Mouse (Mus musculus) E14TG2a.4 (cell line): ENCODE results near the gene Plce1.

Experiments
- H3K27me3 ChIP-seq: 2 replicates; pipeline ENCODE4 v1.6.1; 2014; ENCODE audit warnings: low read length, control low read depth; ENCODE audit not compliant: insufficient read depth
- H3K36me3 ChIP-seq: 2 replicates; pipeline ENCODE4 v1.6.1; 2014; ENCODE audit warnings: low read length, control low read depth; ENCODE audit not compliant: insufficient read depth
- H3K4me1 ChIP-seq: replicated peaks from 2 replicates; pipeline ENCODE4 v1.6.1; 2014; ENCODE audit warnings: low read depth, low read length, control low read depth
- H3K4me3 ChIP-seq: replicated peaks from 2 replicates; pipeline ENCODE4 v1.5.1; 2014; ENCODE audit warnings: mild to moderate bottlenecking, low read length
- H3K9me3 ChIP-seq: 2 replicates; pipeline ENCODE4 v1.6.1; 2014; ENCODE audit warnings: low read length, control low read depth
- CTCF ChIP-seq: conservative IDR thresholded peaks from 2 replicates; pipeline ENCODE4 v1.5.1; 2014; ENCODE audit warnings: low read length
- NANOG ChIP-seq: IDR thresholded peaks from 2 replicates; pipeline ENCODE4 v1.6.1; 2014; ENCODE audit warnings: borderline replicate concordance, low read length, mixed read lengths
- POU5F1 ChIP-seq: IDR thresholded peaks from 2 replicates; pipeline ENCODE4 v1.6.1; 2014; ENCODE audit warnings: low read length, borderline replicate concordance

Gene Plce1

GRCm38 (mm10) chr19:38688741-38689507 lies 208.0 kb downstream of the Plce1 start:
- no peaks in the 10 kb centered on the region for H3K9me3 ChIP-seq
- H3K27me3 ChIP-seq, result no peaks in the 10 kb centered on the region
- no peak overlapping the region for H3K4me3 ChIP-seq
- peaks cover 33% of the 10 kb centered on the region for H3K4me1 ChIP-seq
- no peaks in the 10 kb centered on the region for H3K36me3 ChIP-seq
- TF ChIP-seq CTCF (no peak), NANOG (no peak), POU5F1 (no peak)

GRCm38 (mm10) chr19:38690276-38690675 lies 209.4 kb downstream of the Plce1 start:
- Histone ChIP-seq H3K4me3 (no peak overlapping the region), H3K36me3 (no peaks in the 10 kb centered on the region), H3K9me3 (no peaks in the 10 kb centered on the region), H3K27me3 (no peaks in the 10 kb centered on the region), H3K4me1 (peaks cover 33% of the 10 kb centered on the region)
- TF ChIP-seq NANOG (peak; percentile 25; the same call in 1 of the 2 replicates), CTCF (no peak)

- Histone ChIP-seq H3K4me1 (peaks cover 33% of the 10 kb centered on the region), H3K27me3 (no peaks in the 10 kb centered on the region), H3K9me3 (no peaks in the 10 kb centered on the region), H3K36me3 (no peaks in the 10 kb centered on the region), H3K4me3 (no peak overlapping the region)
- no peak for TF ChIP-seq CTCF
- no peak for TF ChIP-seq NANOG
- TF ChIP-seq POU5F1, result no peak
Observed at GRCm38 (mm10) chr19:38691533-38691932, 210.6 kb downstream of the Plce1 start.

GRCm38 (mm10) chr19:38693331-38693730 lies 212.4 kb downstream of the Plce1 start:
- no peak for TF ChIP-seq CTCF
- TF ChIP-seq POU5F1, result no peak
- TF ChIP-seq NANOG, result no peak
- Histone ChIP-seq H3K4me3 (no peak overlapping the region), H3K9me3 (no peaks in the 10 kb centered on the region), H3K4me1 (peaks cover 22% of the 10 kb centered on the region), H3K27me3 (no peaks in the 10 kb centered on the region), H3K36me3 (no peaks in the 10 kb centered on the region)

GRCm38 (mm10) chr19:38693769-38694168 lies 212.9 kb downstream of the Plce1 start:
- H3K4me1 ChIP-seq, result peaks cover 18% of the 10 kb centered on the region
- TF ChIP-seq CTCF, result no peak
- TF ChIP-seq POU5F1, result no peak
- no peak for TF ChIP-seq NANOG

GRCm38 (mm10) chr19:38701776-38702175 lies 220.9 kb downstream of the Plce1 start:
- no peaks in the 10 kb centered on the region for H3K4me1 ChIP-seq
- no peak overlapping the region for H3K4me3 ChIP-seq
- H3K36me3 ChIP-seq, result no peaks in the 10 kb centered on the region
- H3K9me3 ChIP-seq, result no peaks in the 10 kb centered on the region
- H3K27me3 ChIP-seq, result no peaks in the 10 kb centered on the region
- TF ChIP-seq NANOG (no peak), CTCF (no peak), POU5F1 (no peak)

More at GRCm38 (mm10) chr19:38693769-38694168, 212.9 kb downstream of the Plce1 start:
- Histone ChIP-seq H3K4me3 (no peak overlapping the region), H3K36me3 (no peaks in the 10 kb centered on the region), H3K9me3 (no peaks in the 10 kb centered on the region), H3K27me3 (no peaks in the 10 kb centered on the region)

- no peak for TF ChIP-seq POU5F1
- no peak for TF ChIP-seq CTCF
- no peak for TF ChIP-seq NANOG
- no peaks in the 10 kb centered on the region for H3K27me3 ChIP-seq
- no peaks in the 10 kb centered on the region for H3K36me3 ChIP-seq
- H3K4me3 ChIP-seq, result no peak overlapping the region
- H3K4me1 ChIP-seq, result no peaks in the 10 kb centered on the region
- H3K9me3 ChIP-seq, result peaks cover 15% of the 10 kb centered on the region
Observed at GRCm38 (mm10) chr19:38704742-38705141, 223.8 kb downstream of the Plce1 start.

GRCm38 (mm10) chr19:38705244-38705643 lies 224.3 kb downstream of the Plce1 start:
- Histone ChIP-seq H3K36me3 (no peaks in the 10 kb centered on the region), H3K27me3 (no peaks in the 10 kb centered on the region), H3K9me3 (peaks cover 20% of the 10 kb centered on the region), H3K4me3 (no peak overlapping the region), H3K4me1 (no peaks in the 10 kb centered on the region)
- TF ChIP-seq NANOG (no peak), POU5F1 (no peak), CTCF (no peak)

GRCm38 (mm10) chr19:38706449-38706848 lies 225.5 kb downstream of the Plce1 start:
- TF ChIP-seq POU5F1 (no peak), CTCF (no peak), NANOG (no peak)
- Histone ChIP-seq H3K4me3 (no peak overlapping the region), H3K9me3 (peaks cover 20% of the 10 kb centered on the region), H3K4me1 (no peaks in the 10 kb centered on the region), H3K36me3 (no peaks in the 10 kb centered on the region), H3K27me3 (no peaks in the 10 kb centered on the region)
